Mouse (Mus musculus): Measurements from ENCODE around the gene Hrasls. TPM values are rescaled to one million over a fixed set of nuclear protein-coding genes. Genes with fewer than 3 reads are reported as not detected.

Gene Hrasls
- polyA plus RNA-seq, 1 experiment from 2014 or later: 1.5 TPM

GRCm38 (mm10) chr16:29208841-29209240 is 654 bp upstream of the Hrasls start:
- Histone ChIP-seq H3K36me3 (replicated peaks) (no peaks in the 10 kb centered on the region), H3K27me3 (replicated peaks; ENCODE audit: low read depth, poor library complexity, severe bottlenecking) (peaks cover 52% of the 10 kb centered on the region), H3K9me3 (no peaks in the 10 kb centered on the region), H3K27ac (replicated peaks) (no peak overlapping the region), H3K4me1 (peaks cover 13% of the 10 kb centered on the region; the same call in 1 of the 2 replicates), H3K4me3 (no peak overlapping the region)
- no peak for DNase-seq (ENCODE audit: low spot score)
- WGBS: 75% methylated on average over 7 of the region's 7 CpGs

GRCm38 (mm10) chr16:29216395-29217295 is 7.2 kb downstream of the Hrasls start:
- H3K4me3 ChIP-seq: no peak overlapping the region
- no peak overlapping the region for H3K27ac ChIP-seq (replicated peaks)
- no peak for DNase-seq (ENCODE audit: low spot score)
- H3K9me3 ChIP-seq: no peaks in the 10 kb centered on the region
- 82% methylated on average over 5 of the region's 5 CpGs for WGBS
- H3K4me1 ChIP-seq: no peaks in the 10 kb centered on the region
- H3K36me3 ChIP-seq (replicated peaks): no peaks in the 10 kb centered on the region
- H3K27me3 ChIP-seq (replicated peaks; ENCODE audit: low read depth, poor library complexity, severe bottlenecking): peaks cover 10% of the 10 kb centered on the region

- no peak for DNase-seq (ENCODE audit: low spot score)
- Histone ChIP-seq H3K27me3 (replicated peaks; ENCODE audit: low read depth, poor library complexity, severe bottlenecking) (no peaks in the 10 kb centered on the region), H3K27ac (replicated peaks) (no peak overlapping the region), H3K4me1 (no peaks in the 10 kb centered on the region), H3K9me3 (no peaks in the 10 kb centered on the region), H3K4me3 (no peak overlapping the region), H3K36me3 (replicated peaks) (no peaks in the 10 kb centered on the region)
- 81% methylated on average over 5 of the region's 5 CpGs for WGBS
Measured at GRCm38 (mm10) chr16:29235951-29236350, 26.5 kb downstream of the Hrasls start.

GRCm38 (mm10) chr16:29254325-29254724 is 44.8 kb downstream of the Hrasls start:
- Histone ChIP-seq H3K27ac (replicated peaks) (no peak overlapping the region), H3K9me3 (no peaks in the 10 kb centered on the region), H3K4me1 (no peaks in the 10 kb centered on the region), H3K4me3 (no peak overlapping the region), H3K36me3 (replicated peaks) (no peaks in the 10 kb centered on the region), H3K27me3 (replicated peaks; ENCODE audit: low read depth, poor library complexity, severe bottlenecking) (no peaks in the 10 kb centered on the region)
- no peak for DNase-seq (ENCODE audit: low spot score)
- WGBS: 89% methylated on average over 4 of the region's 4 CpGs

Other genes starting within 250 kb of the Hrasls start
- 0.04 TPM in 1 of 2 replicates, not detected in the other for gene Atp13a5, start 169.0 kb downstream of the Hrasls start, polyA plus RNA-seq (2016; fragmentation: Nextera tagmentation; extraction: Ambion mirVana)

Measured in embryonic facial prominence, embryonic 10.5 days (tissue).